Mouse (Mus musculus) Patski (cell line): ENCODE measurements around the gene Fance. TPM values are rescaled to one million over a fixed set of nuclear protein-coding genes. Genes with fewer than 3 reads are reported as not detected.

Experiments used
- ATAC-seq: fragments of 100-300 bp; one replicate; pipeline ENCODE4 v1.8.0; 2021
- CTCF ChIA-PET: fragments of 350-600 bp; sonication (Branson Sonifier 250); formaldehyde crosslinking; loops from one replicate; lab custom pipeline; 2022; ENCODE audit warnings: inconsistent platforms; lab: Charles Lee
- POLR2A ChIA-PET: fragments of 350-600 bp; sonication (Branson Sonifier 250); formaldehyde crosslinking; loops from one replicate; lab custom pipeline; 2022; ENCODE audit warnings: antibody characterized with exemption, inconsistent platforms; lab: Charles Lee
- DNase-seq: peaks from one replicate; pipeline ENCODE4 v3.0.0-alpha.2; 2011; ENCODE audit warnings: low read depth, low spot score
- H3K27me3 ChIP-seq: fragments of 371-371 bp; one replicate; pipeline ENCODE4 v1.5.1; 2021
- CTCF ChIP-seq: fragments of 100-300 bp; IDR thresholded peaks from one replicate; pipeline ENCODE4 v1.5.1; 2021
- in situ Hi-C: fragments of 300-500 bp; cut with MboI; formaldehyde crosslinking; loops from 3 replicates; pipeline ENCODE4 v1.11.1; 2018; ENCODE audit warnings: low pct_unique_long_range_greater_than_20kb, mixed read lengths
- polyA plus RNA-seq: library from polyadenylated mRNA; unstranded; gene quantifications from one replicate; pipeline ENCODE4 v1.2.3, GENCODE M21; 2021

The Fance gene
- polyA plus RNA-seq, 1 experiment from 2014 or later, result 44.9 TPM

DNA sequence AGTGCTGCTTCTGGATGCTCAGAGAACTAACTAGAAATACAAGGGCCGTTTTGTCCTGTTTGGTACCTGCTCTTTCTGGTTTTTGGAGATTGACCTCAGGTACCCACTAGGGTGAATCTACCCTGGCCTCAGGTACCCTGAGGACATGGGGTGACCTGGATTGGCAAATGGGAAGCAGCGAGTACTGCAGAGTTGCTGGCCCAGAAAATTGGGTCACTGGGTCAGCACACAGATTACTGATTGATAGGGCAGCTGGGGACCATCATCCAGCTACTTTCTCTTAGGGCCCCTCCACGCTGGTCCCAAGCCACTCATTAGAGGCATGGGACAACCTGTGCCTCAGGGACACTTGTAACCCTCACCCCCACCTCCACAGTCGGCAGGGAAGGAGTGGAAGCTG lies 34.1 kb upstream of the Fance start:
- CTCF ChIA-PET, result interaction anchor here (1.6 to 1.7 kb wide), 2 partner anchors 20 to 47 kb away, joined by 4 to 5 read pairs; partner anchors contain the start of gene Ppard
- H3K27me3 ChIP-seq, result no peaks in the 10 kb centered on the region
- in situ Hi-C loops, result no loop called here
- no peak for TF ChIP-seq CTCF
- ATAC-seq (no peak), DNase-seq (no peak)
- POLR2A ChIA-PET, result interaction anchor here (0.6 kb wide), 1 partner anchor 58 kb away, joined by 7 read pairs; no protein-coding TSS in a partner anchor

GRCm38 (mm10) chr17:28279780-28280422 lies 33.4 kb upstream of the Fance start:
- in situ Hi-C loops, result no loop called here
- TF ChIP-seq CTCF, result no peak
- DNase-seq (no peak), ATAC-seq (no peak)
- POLR2A ChIA-PET, result interaction anchor here (0.6 kb wide), 1 partner anchor 57 kb away, joined by 7 read pairs; no protein-coding TSS in a partner anchor
- CTCF ChIA-PET, result interaction anchor here (1.7 to 2.0 kb wide), 2 partner anchors 11 to 21 kb away, joined by 4 to 5 read pairs; no protein-coding TSS in a partner anchor
- H3K27me3 ChIP-seq, result no peaks in the 10 kb centered on the region

DNA sequence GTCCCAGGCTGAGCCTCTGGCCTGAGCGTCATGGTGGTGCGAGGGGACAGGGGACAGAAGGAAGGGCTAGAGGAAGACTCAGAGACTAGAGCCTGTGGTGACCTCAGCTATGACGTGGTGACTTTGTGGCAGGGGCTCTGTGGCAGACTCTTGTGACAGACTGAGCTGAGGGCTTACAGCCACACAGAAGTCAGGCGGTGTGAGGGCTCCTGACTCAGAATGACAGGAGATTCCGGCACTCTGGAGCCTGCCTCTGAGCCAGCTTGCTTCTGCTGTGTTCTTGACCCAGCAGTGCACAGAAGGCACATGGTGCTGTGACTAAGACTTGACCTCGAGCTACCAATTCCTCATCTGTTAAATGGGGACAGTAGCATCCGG lies 32.9 kb upstream of the Fance start:
- in situ Hi-C loops, result no loop called here
- ChIA-PET CTCF (interaction anchor here (1.4 to 2.0 kb wide), 2 partner anchors 11 to 54 kb away, joined by 5 read pairs; no protein-coding TSS in a partner anchor), POLR2A (no interaction called here)
- no peak for ATAC-seq
- no peak for TF ChIP-seq CTCF
- no peak for DNase-seq
- H3K27me3 ChIP-seq, result no peaks in the 10 kb centered on the region

GRCm38 (mm10) chr17:28280831-28281377 lies 32.4 kb upstream of the Fance start:
- H3K27me3 ChIP-seq, result no peaks in the 10 kb centered on the region
- POLR2A ChIA-PET, result no interaction called here
- CTCF ChIA-PET, result interaction anchor here (1.2 to 2.0 kb wide), 3 partner anchors 12 to 56 kb away, joined by 3 to 5 read pairs (median 5); no protein-coding TSS in a partner anchor
- ATAC-seq (no peak), DNase-seq (no peak)
- no peak for TF ChIP-seq CTCF
- in situ Hi-C loops, result no loop called here

GRCm38 (mm10) chr17:28281866-28282441 lies 31.4 kb upstream of the Fance start:
- CTCF ChIA-PET, result interaction anchor here (1.2 to 2.0 kb wide), 3 partner anchors 13 to 57 kb away, joined by 3 to 5 read pairs (median 5); no protein-coding TSS in a partner anchor
- ATAC-seq, result no peak
- no peak for DNase-seq
- in situ Hi-C loops, result no loop called here
- no peaks in the 10 kb centered on the region for H3K27me3 ChIP-seq
- no peak for TF ChIP-seq CTCF
- POLR2A ChIA-PET, result no interaction called here

DNA sequence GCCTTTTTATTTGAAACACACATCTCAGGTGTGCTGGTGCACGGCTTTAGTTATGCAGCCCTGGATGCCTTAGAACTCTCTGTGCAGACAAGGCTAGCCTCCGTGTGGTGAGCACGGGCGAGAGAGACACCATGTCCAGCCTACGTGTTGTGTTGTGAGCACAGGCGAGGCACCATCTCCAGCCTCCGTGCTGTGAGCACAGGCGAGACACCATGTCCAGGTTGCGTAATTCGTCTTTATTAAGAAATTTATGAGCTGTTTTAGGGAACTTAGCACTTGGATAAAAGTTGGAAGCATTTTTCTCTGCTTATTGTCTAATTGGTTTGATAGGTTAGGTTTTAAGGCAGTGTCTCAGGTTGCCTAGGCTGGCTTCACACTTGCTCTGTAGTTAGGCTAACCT lies 30.1 kb upstream of the Fance start:
- ChIA-PET POLR2A (no interaction called here), CTCF (no interaction called here)
- ATAC-seq, result no peak
- TF ChIP-seq CTCF, result no peak
- in situ Hi-C loops, result no loop called here
- no peaks in the 10 kb centered on the region for H3K27me3 ChIP-seq
- no peak for DNase-seq

DNA sequence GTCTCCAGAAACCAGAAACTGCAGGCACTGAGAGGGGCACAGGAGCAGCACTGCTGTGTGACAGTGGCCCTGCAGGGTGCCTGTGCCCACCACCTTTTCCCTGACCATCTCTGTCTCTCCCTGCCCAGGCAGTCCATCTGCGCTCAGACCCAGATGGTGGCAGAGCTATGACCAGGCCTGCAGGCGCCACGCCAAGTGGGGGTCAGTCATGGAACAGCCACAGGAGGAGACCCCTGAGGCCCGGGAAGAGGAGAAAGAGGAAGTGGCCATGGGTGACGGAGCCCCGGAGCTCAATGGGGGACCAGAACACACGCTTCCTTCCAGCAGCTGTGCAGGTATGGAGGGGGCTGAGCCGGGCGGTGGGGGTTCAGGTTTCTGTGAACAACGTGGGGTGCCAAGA lies 27.2 kb upstream of the Fance start:
- ChIA-PET POLR2A (no interaction called here), CTCF (interaction anchor here (1.0 kb wide), 1 partner anchor 60 kb away, joined by 5 read pairs; no protein-coding TSS in a partner anchor)
- ATAC-seq, result no peak
- in situ Hi-C loops, result no loop called here
- DNase-seq, result no peak
- no peaks in the 10 kb centered on the region for H3K27me3 ChIP-seq
- TF ChIP-seq CTCF, result no peak

- no peak for DNase-seq
- no peaks in the 10 kb centered on the region for H3K27me3 ChIP-seq
- POLR2A ChIA-PET, result interaction anchor here (0.6 kb wide), 1 partner anchor 336 kb away, joined by 4 read pairs; no protein-coding TSS in a partner anchor
- CTCF ChIA-PET, result interaction anchor here (1.0 kb wide), 1 partner anchor 61 kb away, joined by 5 read pairs; no protein-coding TSS in a partner anchor
- no peak for TF ChIP-seq CTCF
- in situ Hi-C loops, result no loop called here
- ATAC-seq, result no peak
These were observed 26.4 kb upstream of the Fance start for GRCm38 (mm10) chr17:28286964-28287363.

DNA sequence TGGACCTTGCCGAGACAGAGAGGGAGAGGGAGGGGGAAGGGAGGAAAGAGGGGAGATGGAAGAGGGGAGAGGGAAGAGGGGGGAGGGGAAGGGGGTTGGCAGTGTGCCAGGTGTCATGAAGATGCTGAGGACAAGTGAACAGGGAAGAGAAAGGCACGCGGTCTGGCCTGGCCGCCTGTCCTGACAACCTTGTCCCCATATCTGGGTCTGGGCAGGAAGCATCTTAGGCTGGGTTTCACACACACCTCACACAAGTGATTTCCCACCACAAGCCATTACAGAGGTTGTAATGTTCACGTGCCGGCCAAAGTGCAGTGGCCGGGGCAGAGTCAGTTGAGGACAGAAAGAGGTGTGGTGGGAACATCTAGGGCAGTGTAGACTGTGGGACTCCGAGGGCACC lies 25.7 kb upstream of the Fance start:
- no peak for TF ChIP-seq CTCF
- DNase-seq (no peak), ATAC-seq (no peak)
- ChIA-PET CTCF (no interaction called here), POLR2A (no interaction called here)
- in situ Hi-C loops, result no loop called here
- no peaks in the 10 kb centered on the region for H3K27me3 ChIP-seq

GRCm38 (mm10) chr17:28287980-28288379 lies 25.3 kb upstream of the Fance start:
- CTCF ChIA-PET, result no interaction called here
- ATAC-seq, result no peak
- POLR2A ChIA-PET, result no interaction called here
- DNase-seq, result no peak
- TF ChIP-seq CTCF, result no peak
- no peaks in the 10 kb centered on the region for H3K27me3 ChIP-seq
- in situ Hi-C loops, result no loop called here
